Mouse (Mus musculus) cerebellum, adult 9-10 months (tissue): ENCODE measurements at regions not wholly inside any gene's neighbourhood (a gene's known extent, or its start where the extent isn't known, plus 50 kb on each side); places are given as distances from the start of the nearest gene placed in this dataset.

Source experiments
- DNase-seq: peaks from one replicate; pipeline ENCODE4 v3.0.0; 2022

- no peak for DNase-seq
These were observed 124.2 kb upstream of the Plekha5 start for GRCm38 (mm10) chr6:140299653-140300052.

DNA sequence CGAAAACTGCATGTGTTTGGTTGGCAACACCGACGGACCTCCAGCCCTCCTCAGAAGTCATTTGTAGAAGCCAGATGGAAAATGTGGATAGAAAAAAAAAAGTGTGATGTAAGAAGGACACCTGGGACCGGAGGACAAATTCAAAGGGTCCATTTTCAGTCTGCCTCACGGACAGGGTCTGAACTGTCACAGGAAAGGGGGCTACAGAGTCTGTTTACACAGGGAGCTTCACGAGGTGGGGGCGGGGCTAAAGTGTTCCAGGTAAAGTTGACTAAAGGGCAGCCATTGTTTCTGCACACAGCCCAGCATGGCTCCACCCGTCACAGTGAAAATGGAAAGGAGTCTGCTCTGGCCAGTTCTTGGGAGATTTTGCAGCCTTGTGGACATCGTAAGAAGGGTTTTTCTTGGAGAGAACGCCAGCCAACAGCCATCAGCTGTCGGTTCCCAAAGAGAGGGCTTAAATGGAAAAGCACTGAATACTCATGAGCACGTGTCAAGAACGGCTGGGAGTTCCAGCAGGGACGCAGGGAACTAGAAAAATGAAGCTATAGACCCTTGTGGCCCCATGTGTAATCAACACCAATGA, 125.8 kb upstream of the Plekha5 start:
- no peak for DNase-seq

DNA sequence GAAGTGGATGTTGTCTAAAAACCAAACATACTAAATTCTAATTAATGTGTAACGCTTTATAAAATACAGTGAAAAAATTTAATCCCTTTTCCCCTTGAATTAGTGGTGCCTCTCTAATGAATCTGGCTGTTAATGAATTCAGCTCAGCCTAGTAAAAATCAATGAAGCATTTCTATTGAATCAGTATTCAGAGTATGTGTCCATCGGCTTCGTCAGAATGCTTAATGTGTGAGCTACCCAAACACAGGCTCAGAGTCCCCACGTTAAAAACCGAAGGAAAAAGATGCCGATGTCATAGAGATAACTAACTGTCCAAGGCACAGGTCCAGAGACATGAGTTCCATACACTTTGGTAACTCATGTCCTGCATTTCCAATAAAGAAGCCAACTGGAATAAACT, 126.3 kb upstream of the Plekha5 start:
- DNase-seq = no peak

DNA sequence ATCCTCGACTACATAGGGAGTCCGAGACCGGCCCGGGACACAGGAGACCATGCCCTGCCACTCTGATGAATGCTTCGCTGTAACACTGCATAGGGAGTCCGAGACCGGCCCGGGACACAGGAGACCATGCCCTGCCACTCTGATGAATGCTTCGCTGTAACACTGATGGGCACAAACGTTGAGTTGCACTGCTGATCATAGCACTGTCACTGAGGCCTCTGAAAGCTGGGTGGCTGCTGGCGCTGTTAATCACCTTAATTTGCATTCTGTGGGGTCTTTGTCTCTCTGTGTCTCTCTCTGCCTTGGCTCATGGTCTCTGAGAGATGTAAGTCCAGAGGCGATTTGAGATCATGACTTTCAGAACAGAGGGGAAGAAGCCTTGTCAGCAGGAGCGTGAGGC, 133.7 kb upstream of the Plekha5 start:
- DNase-seq = no peak

- no peak for DNase-seq
These were observed 135.1 kb upstream of the Plekha5 start for GRCm38 (mm10) chr6:140288799-140289198.

GRCm38 (mm10) chr6:140282285-140282577, 141.6 kb upstream of the Plekha5 start:
- DNase-seq = no peak

DNA sequence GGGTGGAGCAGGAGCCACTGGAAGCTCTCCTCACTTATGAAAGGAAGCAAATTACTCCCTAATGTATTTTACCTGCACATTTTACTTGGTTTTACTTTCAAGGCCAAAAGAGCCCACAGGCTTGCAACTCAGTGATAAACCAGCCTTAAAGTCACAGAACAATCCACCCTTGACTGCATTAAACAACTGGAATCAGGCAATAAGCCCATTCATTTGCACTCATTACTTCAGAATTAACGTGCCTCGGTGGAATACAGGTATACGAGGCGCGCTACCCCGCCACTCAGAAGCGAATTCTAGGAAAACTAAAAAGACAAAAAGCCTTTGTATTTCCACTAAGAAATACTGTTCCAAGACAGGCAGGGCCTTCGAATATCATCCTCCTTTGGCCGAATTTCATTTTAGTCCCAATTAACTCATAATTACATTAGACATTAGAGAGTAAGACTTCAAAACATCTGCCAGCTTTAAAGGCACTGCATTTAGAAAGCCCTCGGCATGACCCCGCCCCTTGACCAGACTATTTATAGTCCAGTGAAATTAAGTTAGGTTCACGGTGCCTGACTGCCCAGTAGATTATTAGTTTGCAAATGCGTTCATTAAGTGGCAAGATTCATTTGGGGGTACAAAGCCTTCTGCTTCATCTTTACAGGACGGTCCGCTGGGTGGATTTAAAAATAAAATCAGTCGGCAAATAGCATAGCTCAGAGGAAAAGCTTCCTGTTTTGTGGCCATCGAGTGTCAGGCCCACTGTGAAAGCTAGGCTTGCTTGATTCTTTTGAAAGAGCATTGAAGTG, 142.2 kb upstream of the Plekha5 start:
- DNase-seq = no peak

DNA sequence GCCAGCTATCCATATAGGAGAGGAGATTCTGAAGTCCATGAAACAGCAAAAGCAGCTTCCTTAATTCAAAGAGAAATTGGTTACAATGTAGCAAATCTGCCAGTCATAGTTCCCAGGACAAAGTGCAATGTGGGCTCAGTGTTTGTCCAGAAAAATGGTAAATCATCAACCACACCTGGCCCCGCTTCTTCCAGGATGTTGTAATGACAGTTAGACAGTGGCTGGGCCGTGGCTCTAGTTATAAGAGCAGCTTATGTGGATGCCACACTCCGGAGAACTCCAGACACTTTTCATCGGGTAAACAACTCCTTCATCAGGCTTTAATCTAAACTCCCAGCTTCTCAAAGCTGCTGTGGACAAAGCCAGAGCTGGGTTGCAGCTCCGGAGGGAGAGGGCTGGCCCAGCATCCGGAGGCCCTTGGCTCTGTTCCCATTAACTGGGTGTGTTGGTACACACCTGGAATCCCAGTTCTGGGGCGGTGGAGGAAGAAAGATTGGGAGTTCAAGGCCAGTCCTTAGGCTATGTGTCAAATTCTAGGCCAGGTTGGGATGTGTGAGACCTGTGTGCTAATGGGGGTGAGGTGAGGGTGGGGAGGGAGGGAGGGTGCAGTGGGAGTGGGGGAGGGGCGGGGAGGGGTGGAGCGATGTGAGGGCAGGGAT, 142.9 kb upstream of the Plekha5 start:
- no peak for DNase-seq

GRCm38 (mm10) chr6:140279736-140280370, 144.0 kb upstream of the Plekha5 start:
- no peak for DNase-seq

DNA sequence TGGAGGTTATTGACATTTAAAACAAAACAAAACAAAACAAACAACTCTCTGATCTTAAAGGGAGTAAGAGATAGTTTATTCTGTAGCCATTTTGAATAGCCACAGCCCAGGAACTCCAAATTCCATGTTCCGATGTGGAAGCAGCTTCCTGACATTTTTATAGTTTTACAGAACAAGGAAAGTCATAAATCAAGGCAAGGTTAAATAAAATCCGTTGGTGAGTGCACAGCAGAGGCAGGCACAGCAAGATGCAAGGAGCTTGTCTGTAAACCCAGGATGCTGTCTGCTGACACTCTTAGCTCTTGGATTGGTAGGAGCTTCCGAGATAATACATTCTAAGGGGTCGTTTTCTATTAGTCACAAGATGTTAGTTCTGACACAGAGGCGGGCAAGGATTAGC, 145.1 kb upstream of the Plekha5 start:
- DNase-seq = no peak

GRCm38 (mm10) chr6:140270592-140270991, 153.3 kb upstream of the Plekha5 start:
- no peak for DNase-seq

GRCm38 (mm10) chr6:140268315-140269070, 155.4 kb upstream of the Plekha5 start:
- no peak for DNase-seq

DNA sequence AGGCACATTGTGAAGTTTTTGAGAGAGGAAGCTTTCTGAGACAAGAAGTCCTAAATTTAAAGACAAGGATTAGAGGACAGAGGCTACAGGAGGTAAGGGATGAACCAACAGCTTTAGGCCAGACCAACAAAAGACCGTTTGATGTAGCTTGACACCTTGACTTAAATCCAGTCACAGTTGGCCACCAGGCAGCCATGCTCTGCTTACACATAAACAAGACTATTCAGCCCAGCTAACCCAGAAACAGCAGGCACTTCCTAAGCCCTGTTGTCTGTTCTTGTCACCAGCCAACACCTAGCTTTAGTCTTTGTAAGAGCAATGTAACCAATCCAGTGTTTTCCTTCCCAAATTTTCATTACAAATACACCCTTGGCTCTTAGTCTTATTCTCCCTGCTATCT, 159.9 kb upstream of the Plekha5 start:
- no peak for DNase-seq

- DNase-seq = no peak
These were observed 162.0 kb upstream of the Plekha5 start for GRCm38 (mm10) chr6:140261813-140262212.

DNA sequence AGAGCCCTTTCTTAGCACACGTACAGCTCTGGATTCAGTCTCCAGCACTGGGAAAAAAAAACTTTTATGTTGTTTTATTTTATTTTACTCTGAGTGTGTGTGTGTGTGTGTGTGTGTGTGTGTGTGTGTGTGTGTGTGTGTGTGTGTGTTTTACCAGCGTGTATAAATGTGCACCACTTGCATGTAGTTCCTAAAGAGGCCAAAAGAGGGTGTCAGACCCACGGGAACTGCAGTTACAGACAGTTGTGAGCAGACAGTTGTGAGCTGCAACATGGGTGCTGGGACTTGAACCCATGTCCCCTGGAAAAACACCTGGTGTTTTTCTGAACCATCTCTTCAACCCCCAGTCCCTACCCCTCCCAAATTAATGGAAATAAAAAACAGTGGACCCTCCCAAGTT, 165.1 kb upstream of the Plekha5 start:
- DNase-seq = no peak

GRCm38 (mm10) chr6:140258101-140258500, 165.8 kb upstream of the Plekha5 start:
- no peak for DNase-seq

DNA sequence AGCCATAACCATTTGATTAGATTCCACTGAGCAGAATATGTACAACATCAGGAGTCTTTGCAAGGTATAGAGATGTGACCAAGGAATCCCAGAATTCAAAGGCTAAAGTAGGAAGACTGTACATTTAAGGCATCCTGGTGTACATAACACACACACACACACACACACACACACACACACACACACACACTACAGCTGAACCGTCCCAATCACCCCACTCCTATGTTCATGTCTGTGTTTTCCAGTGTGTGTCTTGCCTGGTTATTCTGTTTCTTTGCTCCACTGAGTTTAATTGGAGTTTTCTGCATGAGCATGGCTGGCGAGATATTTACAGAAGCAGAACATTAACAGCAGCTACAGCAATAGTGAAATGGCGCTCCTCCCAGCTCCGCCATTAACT, 172.3 kb upstream of the Plekha5 start:
- no peak for DNase-seq

- no peak for DNase-seq
These were observed 180.3 kb upstream of the Plekha5 start for GRCm38 (mm10) chr6:140243411-140244151.

DNA sequence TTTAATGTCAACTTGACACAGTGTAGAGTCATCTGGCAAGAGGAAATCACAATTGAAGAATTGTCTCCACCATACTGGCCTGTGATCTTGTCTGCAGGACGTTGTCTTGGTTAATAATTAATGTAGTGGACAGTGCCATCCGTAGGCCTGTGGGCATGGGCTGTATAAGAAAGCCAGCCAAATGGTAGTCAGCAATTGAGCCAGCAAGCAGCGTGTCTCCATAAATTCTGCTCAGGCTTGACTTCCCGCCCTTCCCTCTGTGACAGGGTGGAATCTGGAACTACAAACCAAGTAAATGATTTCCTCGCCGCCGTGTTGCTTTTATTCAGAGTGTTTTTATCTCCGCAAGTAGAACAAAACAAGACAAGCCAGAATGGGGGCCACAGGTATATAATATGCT, 184.5 kb upstream of the Plekha5 start:
- no peak for DNase-seq

DNA sequence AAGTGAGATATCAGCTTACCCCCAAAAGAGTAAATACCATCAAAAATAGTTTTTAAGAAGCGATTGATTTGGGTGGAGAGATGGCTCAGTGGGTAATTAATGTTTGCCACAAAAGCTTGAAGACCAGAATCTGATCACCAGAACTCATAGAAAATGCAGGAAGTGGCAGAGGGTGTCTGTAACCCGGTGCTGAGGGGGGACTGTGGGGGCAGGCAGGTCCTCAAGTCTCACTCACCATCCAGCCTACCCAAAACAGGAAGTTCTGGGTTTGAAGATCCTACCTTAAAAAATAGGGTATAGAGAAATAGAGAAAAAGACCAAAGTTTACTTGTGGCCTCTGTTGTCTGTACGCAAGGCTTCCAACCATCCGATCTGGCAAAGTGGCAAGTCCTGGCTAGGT, 190.3 kb upstream of the Plcz1 start:
- DNase-seq = no peak

- no peak for DNase-seq
These were observed 188.0 kb upstream of the Plcz1 start for GRCm38 (mm10) chr6:140229295-140229694.

DNA sequence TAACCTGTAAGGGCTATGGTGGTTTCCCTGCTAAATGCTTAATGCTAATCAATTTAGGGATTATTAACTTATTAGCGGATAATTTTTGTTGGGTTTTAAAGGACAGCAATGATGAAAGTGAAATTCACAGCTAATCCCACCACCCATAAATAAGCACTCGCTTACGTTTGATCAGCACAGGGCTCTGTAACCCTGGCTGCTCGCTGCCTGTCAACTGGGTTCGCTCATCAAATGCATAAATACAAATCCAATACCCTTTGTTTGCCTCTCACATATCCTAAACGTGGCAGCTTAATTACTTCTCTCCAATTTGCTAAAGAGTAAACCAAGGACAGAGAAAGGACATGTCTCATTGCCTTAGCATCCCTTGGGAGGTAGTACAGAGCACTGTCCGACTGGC, 187.5 kb upstream of the Plcz1 start:
- no peak for DNase-seq
